Mouse (Mus musculus) megakaryocyte, embryonic 14.5 days (primary cell): Measurements from ENCODE around the gene Snx3.

Experiments
- FLI1 ChIP-seq: IDR thresholded peaks from 2 replicates; pipeline ENCODE4 v1.6.1; 2012; ENCODE audit warnings: low read length, inconsistent platforms, mixed read lengths
- GATA1 ChIP-seq: IDR thresholded peaks from 3 replicates; pipeline ENCODE4 v1.6.1; 2012; ENCODE audit warnings: mixed read lengths, low read length, inconsistent platforms, borderline replicate concordance

DNA sequence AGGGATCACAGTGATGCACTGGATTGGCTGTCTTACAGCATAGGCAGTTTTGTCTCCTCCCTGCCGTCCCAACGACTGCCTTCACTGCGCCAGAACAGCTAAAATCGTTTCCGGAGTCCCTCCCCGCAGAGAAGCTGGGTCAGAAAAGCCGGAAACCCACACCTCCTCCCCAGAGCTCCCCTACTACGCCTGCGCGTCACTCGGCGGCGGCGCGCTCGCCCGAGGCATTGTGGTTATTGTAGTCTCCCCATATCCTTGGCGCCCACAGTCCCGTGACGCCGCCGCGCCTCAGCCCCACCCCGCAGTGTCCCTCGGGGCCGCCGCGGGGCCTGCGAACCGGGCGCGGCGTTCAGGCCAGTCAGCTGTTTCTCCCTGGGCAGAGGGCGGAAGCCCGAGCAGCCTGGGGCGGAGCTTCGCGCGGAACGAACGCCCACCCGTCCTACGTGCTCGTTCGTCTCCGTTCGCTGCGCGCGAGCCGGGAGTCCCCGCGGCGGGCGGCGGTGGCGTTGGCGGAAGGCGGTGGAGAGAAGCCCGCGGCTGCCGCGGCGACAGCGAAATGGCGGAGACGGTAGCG is at the start of gene Snx3:
- TF ChIP-seq GATA1: no peak
- peak; percentile 64; the same call in 1 of the 2 replicates for TF ChIP-seq FLI1
